16 mouse cellular contexts compared by ENCODE assay signal in genomic region chr3:37881016-37881415, GRCm38 (mm10).
"Had no signal": no experiment of that assay in that cellular context is flagged by ENCODE, and none has a peak within 500 bp of the region (broad histone marks: within the 10 kb centered on the region; RNA-seq: fewer than 3 reads in every experiment).

No protein-coding gene starts in this region.

- H3K9me3 ChIP-seq: neural tube, embryonic 13.5 days; neural tube, embryonic 15.5 days; stomach, embryonic 15.5 days had no signal

- DNase-seq: retina, postnatal 1 day; right cerebral cortex, adult 18-20 months; right cerebral cortex, postnatal 14 days; right cerebral cortex, postnatal 25 days; right cerebral cortex, postnatal 4 days; spleen, adult 18-20 months; thymus, adult 18-20 months; thymus, adult 2 months; thymus, postnatal 14 days; thymus, postnatal 25 days; thymus, postnatal 36 days; thymus, postnatal 4 days had no signal

- H3K27ac ChIP-seq: neural tube, embryonic 13.5 days; neural tube, embryonic 15.5 days; stomach, embryonic 15.5 days; stomach, postnatal 0 days had no signal

- H3K27me3 ChIP-seq: neural tube, embryonic 15.5 days; stomach, embryonic 15.5 days had no signal

- H3K4me1 ChIP-seq: neural tube, embryonic 15.5 days had no signal

- H3K4me2 ChIP-seq: neural tube, embryonic 13.5 days; neural tube, embryonic 15.5 days; stomach, embryonic 15.5 days had no signal

- H3K4me3 ChIP-seq: neural tube, embryonic 13.5 days; neural tube, embryonic 15.5 days; stomach, embryonic 15.5 days had no signal

- H3K36me3 ChIP-seq: neural tube, embryonic 13.5 days; neural tube, embryonic 15.5 days; stomach, embryonic 15.5 days had no signal

- H3K9ac ChIP-seq: neural tube, embryonic 13.5 days; neural tube, embryonic 15.5 days; stomach, embryonic 15.5 days had no signal
